Mouse (Mus musculus): Measurements from ENCODE around the gene Gpr162.

GRCm38 (mm10) chr6:124847305-124847704 is 16.5 kb downstream of the Gpr162 start:
- TF ChIP-seq CTCF (conservative IDR thresholded peaks at IDR 0.05; ENCODE audit: insufficient read depth, insufficient read length, low read depth, low read length) (peak; percentile 90), POLR2A (IDR thresholded peaks at IDR 0.05; ENCODE audit: low read depth, low read length) (no peak)

Measured in kidney, adult 2 months (tissue).